Mouse (Mus musculus): ENCODE data around the gene Lrrc52. TPM values are rescaled to one million over a fixed set of nuclear protein-coding genes. Genes with fewer than 3 reads are reported as not detected.

Gene Lrrc52
- polyA plus RNA-seq (2015; fragmentation: Nextera tagmentation; extraction: Ambion mirVana), result not detected in 2 replicates

- Histone ChIP-seq H3K4me2 (ENCODE audit: low read depth, low read length) (no peak within 1 kb of the TSS), H3K4me3 (ENCODE audit: low read depth, low read length) (no peak within 1 kb of the TSS), H3K27ac (ENCODE audit: low read depth) (no peak within 1 kb of the TSS), H3K4me1 (ENCODE audit: insufficient read depth) (no peaks in the 10 kb centered on the region), H3K36me3 (replicated peaks; ENCODE audit: insufficient read depth, low read length) (no peaks in the 10 kb centered on the region), H3K9ac (replicated peaks) (no peak within 1 kb of the TSS), H3K27me3 (ENCODE audit: insufficient read depth, low read length) (no peaks in the 10 kb centered on the region), H3K9me3 (ENCODE audit: low read length) (no peaks in the 10 kb centered on the region)
- TF ChIP-seq EP300 (IDR thresholded peaks at IDR 0.05; ENCODE audit: low read depth), result no peak
- TF ChIP-seq CTCF (IDR thresholded peaks at IDR 0.05; ENCODE audit: low read depth), result no peak
- DNase-seq (no peak), ATAC-seq (no peak)
- WGBS (ENCODE audit: insufficient replicate concordance), result 29% methylated on average over 9 of the region's 9 CpGs
Measured at GRCm38 (mm10) chr1:167466765-167467426, at the start of gene Lrrc52. TSS of gene Lrrc52 (minus strand) at chr1:167466780.

DNA sequence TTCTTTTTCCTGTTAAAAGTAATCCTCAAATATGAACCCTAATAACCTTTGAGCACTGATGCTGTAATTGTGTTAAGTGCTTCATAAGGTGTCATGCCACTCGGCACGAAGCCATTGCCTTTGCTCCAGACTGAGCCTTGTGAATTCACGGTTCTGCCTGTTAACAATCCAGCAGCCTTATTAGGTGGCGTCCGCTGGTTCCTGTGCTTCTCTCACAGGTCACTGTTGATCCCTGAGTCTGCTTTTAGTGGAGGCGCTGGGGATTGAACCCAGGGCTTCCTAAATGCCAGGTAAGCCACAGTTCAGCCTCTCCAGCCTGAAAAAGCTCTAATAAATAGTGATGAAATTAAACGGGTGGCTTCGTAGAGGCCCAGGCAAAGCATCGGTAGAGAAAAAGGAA lies 45.0 kb upstream of the Lrrc52 start:
- Histone ChIP-seq H3K4me1 (ENCODE audit: insufficient read depth) (no peaks in the 10 kb centered on the region), H3K27me3 (ENCODE audit: insufficient read depth, low read length) (no peaks in the 10 kb centered on the region), H3K4me2 (ENCODE audit: low read depth, low read length) (no peak overlapping the region), H3K9ac (replicated peaks) (no peak overlapping the region), H3K27ac (ENCODE audit: low read depth) (no peak overlapping the region), H3K36me3 (replicated peaks; ENCODE audit: insufficient read depth, low read length) (no peaks in the 10 kb centered on the region), H3K4me3 (ENCODE audit: low read depth, low read length) (no peak overlapping the region), H3K9me3 (ENCODE audit: low read length) (no peaks in the 10 kb centered on the region)
- DNase-seq (no peak), ATAC-seq (no peak)
- TF ChIP-seq EP300 (IDR thresholded peaks at IDR 0.05; ENCODE audit: low read depth), result no peak
- no peak for TF ChIP-seq CTCF (IDR thresholded peaks at IDR 0.05; ENCODE audit: low read depth)
- 74% methylated on average over 9 of the region's 9 CpGs for WGBS (ENCODE audit: insufficient replicate concordance)

GRCm38 (mm10) chr1:167506048-167506447 lies 39.5 kb upstream of the Lrrc52 start:
- ATAC-seq (no peak), DNase-seq (no peak)
- Histone ChIP-seq H3K27me3 (ENCODE audit: insufficient read depth, low read length) (no peaks in the 10 kb centered on the region), H3K27ac (ENCODE audit: low read depth) (no peak overlapping the region), H3K4me2 (ENCODE audit: low read depth, low read length) (no peak overlapping the region), H3K36me3 (replicated peaks; ENCODE audit: insufficient read depth, low read length) (no peaks in the 10 kb centered on the region), H3K4me3 (ENCODE audit: low read depth, low read length) (no peak overlapping the region), H3K4me1 (ENCODE audit: insufficient read depth) (no peaks in the 10 kb centered on the region), H3K9me3 (ENCODE audit: low read length) (no peaks in the 10 kb centered on the region), H3K9ac (replicated peaks) (no peak overlapping the region)
- WGBS (ENCODE audit: insufficient replicate concordance), result 70% methylated on average over 7 of the region's 7 CpGs
- TF ChIP-seq EP300 (IDR thresholded peaks at IDR 0.05; ENCODE audit: low read depth), result no peak
- TF ChIP-seq CTCF (IDR thresholded peaks at IDR 0.05; ENCODE audit: low read depth), result no peak

- H3K36me3 ChIP-seq (replicated peaks; ENCODE audit: insufficient read depth, low read length), result no peaks in the 10 kb centered on the region
- no peak for DNase-seq
- no peak overlapping the region for H3K4me3 ChIP-seq (ENCODE audit: low read depth, low read length)
- H3K9me3 ChIP-seq (ENCODE audit: low read length), result no peaks in the 10 kb centered on the region
- H3K27ac ChIP-seq (ENCODE audit: low read depth), result no peak overlapping the region
- TF ChIP-seq CTCF (IDR thresholded peaks at IDR 0.05; ENCODE audit: low read depth) (no peak), EP300 (IDR thresholded peaks at IDR 0.05; ENCODE audit: low read depth) (no peak)
- no peak overlapping the region for H3K4me2 ChIP-seq (ENCODE audit: low read depth, low read length)
- ATAC-seq, result no peak
- WGBS (ENCODE audit: insufficient replicate concordance), result 86% methylated on average over 1 of the region's 1 CpGs
- no peaks in the 10 kb centered on the region for H3K4me1 ChIP-seq (ENCODE audit: insufficient read depth)
- H3K27me3 ChIP-seq (ENCODE audit: insufficient read depth, low read length), result no peaks in the 10 kb centered on the region
- no peak overlapping the region for H3K9ac ChIP-seq (replicated peaks)
Measured at GRCm38 (mm10) chr1:167505427-167505826, 38.8 kb upstream of the Lrrc52 start.

DNA sequence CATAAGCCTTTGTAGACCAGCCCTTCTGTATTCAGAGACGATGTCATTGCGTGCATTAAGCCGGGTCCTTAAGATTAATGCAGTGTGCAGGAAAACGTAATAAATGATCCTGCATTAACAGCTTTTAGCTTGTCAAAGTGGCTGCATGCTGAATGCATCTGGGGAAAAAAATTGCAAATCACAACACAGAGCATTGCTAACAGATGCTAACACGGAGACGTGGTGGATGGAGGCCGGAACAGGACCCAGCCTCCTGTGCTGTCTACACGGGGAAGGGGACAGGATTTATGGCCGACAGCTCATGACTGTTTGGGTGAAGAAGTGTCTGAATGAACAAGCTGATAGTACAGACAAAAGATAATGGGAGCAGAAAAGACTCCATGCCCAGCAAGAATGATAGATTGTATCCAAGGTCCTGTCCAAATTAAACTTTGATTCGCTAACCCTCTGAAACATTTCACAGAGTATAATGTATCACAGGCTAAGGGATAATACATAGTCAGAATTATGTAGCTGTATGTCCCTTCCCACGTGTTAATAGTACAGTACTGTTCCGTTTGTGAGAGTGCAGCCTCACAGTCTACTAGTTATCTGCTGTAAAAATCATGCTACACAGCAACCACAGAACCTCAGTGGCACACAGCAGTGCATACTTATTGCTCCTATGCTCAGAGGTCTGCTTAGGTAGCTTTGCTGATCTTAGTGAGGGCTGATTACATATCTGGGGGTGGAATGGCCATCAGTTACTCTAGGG lies 32.7 kb upstream of the Lrrc52 start:
- ATAC-seq (no peak), DNase-seq (no peak)
- Histone ChIP-seq H3K9ac (replicated peaks) (no peak overlapping the region), H3K4me1 (ENCODE audit: insufficient read depth) (no peaks in the 10 kb centered on the region), H3K9me3 (ENCODE audit: low read length) (no peaks in the 10 kb centered on the region), H3K4me3 (ENCODE audit: low read depth, low read length) (no peak overlapping the region), H3K4me2 (ENCODE audit: low read depth, low read length) (no peak overlapping the region), H3K36me3 (replicated peaks; ENCODE audit: insufficient read depth, low read length) (no peaks in the 10 kb centered on the region), H3K27ac (ENCODE audit: low read depth) (no peak overlapping the region), H3K27me3 (ENCODE audit: insufficient read depth, low read length) (no peaks in the 10 kb centered on the region)
- TF ChIP-seq CTCF (IDR thresholded peaks at IDR 0.05; ENCODE audit: low read depth), result no peak
- TF ChIP-seq EP300 (IDR thresholded peaks at IDR 0.05; ENCODE audit: low read depth), result no peak
- 58% methylated on average over 12 of the region's 12 CpGs for WGBS (ENCODE audit: insufficient replicate concordance)

DNA sequence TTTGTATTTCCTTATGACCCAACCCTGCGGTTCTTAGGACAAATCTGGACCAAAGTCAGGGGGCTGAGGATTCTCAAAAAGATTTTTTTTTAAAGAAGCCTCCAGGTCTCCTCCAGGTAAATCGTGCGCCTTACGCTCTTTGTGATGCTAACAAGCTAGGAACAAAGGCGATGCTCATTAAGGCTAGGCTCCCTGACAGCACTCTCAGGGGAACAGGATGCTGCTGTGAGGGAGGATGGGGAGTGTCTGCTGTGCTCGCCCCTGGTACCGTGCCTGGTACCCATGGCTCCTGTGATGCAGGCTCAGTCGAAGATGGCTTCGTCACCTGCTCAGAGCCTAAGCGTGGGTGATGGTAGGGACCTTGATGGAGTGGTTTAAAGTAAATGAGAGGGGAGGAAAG lies 31.4 kb upstream of the Lrrc52 start:
- no peak overlapping the region for H3K9ac ChIP-seq (replicated peaks)
- WGBS (ENCODE audit: insufficient replicate concordance), result 46% methylated on average over 10 of the region's 10 CpGs
- no peak overlapping the region for H3K27ac ChIP-seq (ENCODE audit: low read depth)
- DNase-seq, result no peak
- no peak overlapping the region for H3K4me2 ChIP-seq (ENCODE audit: low read depth, low read length)
- no peaks in the 10 kb centered on the region for H3K27me3 ChIP-seq (ENCODE audit: insufficient read depth, low read length)
- no peak for ATAC-seq
- H3K4me1 ChIP-seq (ENCODE audit: insufficient read depth), result no peaks in the 10 kb centered on the region
- H3K36me3 ChIP-seq (replicated peaks; ENCODE audit: insufficient read depth, low read length), result no peaks in the 10 kb centered on the region
- no peaks in the 10 kb centered on the region for H3K9me3 ChIP-seq (ENCODE audit: low read length)
- TF ChIP-seq EP300 (IDR thresholded peaks at IDR 0.05; ENCODE audit: low read depth) (no peak), CTCF (IDR thresholded peaks at IDR 0.05; ENCODE audit: low read depth) (no peak)
- no peak overlapping the region for H3K4me3 ChIP-seq (ENCODE audit: low read depth, low read length)

Data from liver, postnatal 0 days (tissue).